Mouse (Mus musculus) neural tube, embryonic 11.5 days (tissue): ENCODE results near the gene Hes7. TPM values are rescaled to one million over a fixed set of nuclear protein-coding genes. Genes with fewer than 3 reads are reported as not detected.

Experiments
- ATAC-seq: fragments of 200-750 bp; cut with Nextera tagmentation; 2 replicates; pipeline ENCODE4 v1.8.0; 2017; ENCODE audit warnings: moderate number of reproducible peaks, mild to moderate bottlenecking, moderate TSS enrichment, moderate library complexity; ENCODE audit not compliant: insufficient read depth, low FRiP score, low TSS enrichment
- DNase-seq: peaks from one replicate; pipeline ENCODE4 v3.0.0-alpha.2; 2015; ENCODE audit warnings: low spot score
- H3K27ac ChIP-seq: fragments of 300-500 bp; sonication (generic); 2 replicates; pipeline ENCODE4 v1.5.1; 2014; ENCODE audit warnings: low read depth, mild to moderate bottlenecking, low read length
- H3K27me3 ChIP-seq: fragments of 300-500 bp; sonication (generic); 2 replicates; pipeline ENCODE4 v1.6.1; 2014; ENCODE audit warnings: mild to moderate bottlenecking, low read length, mixed read lengths; ENCODE audit not compliant: control insufficient read depth, insufficient read depth
- H3K36me3 ChIP-seq: fragments of 300-500 bp; sonication (generic); 2 replicates; pipeline ENCODE4 v1.6.1; 2014; ENCODE audit warnings: mild to moderate bottlenecking, low read length, moderate library complexity, mixed read lengths; ENCODE audit not compliant: control insufficient read depth, insufficient read depth
- H3K4me1 ChIP-seq: fragments of 300-500 bp; sonication (generic); 2 replicates; pipeline ENCODE4 v1.6.1; 2014; ENCODE audit warnings: low read length, mixed read lengths; ENCODE audit not compliant: control insufficient read depth, insufficient read depth
- H3K4me2 ChIP-seq: fragments of 300-500 bp; sonication (generic); 2 replicates; pipeline ENCODE4 v1.6.1; 2014; ENCODE audit warnings: low read depth, mild to moderate bottlenecking, moderate library complexity
- H3K4me3 ChIP-seq: fragments of 300-500 bp; sonication (generic); 2 replicates; pipeline ENCODE4 v1.5.1; 2014; ENCODE audit warnings: low read depth, low read length
- H3K9ac ChIP-seq: fragments of 300-500 bp; sonication (generic); 2 replicates; pipeline ENCODE4 v1.6.1; 2014; ENCODE audit warnings: mild to moderate bottlenecking, low read length
- H3K9me3 ChIP-seq: fragments of 300-500 bp; sonication (generic); 2 replicates; pipeline ENCODE4 v1.6.1; 2016; ENCODE audit warnings: low read length; ENCODE audit not compliant: control insufficient read depth
- WGBS: fragments of 180-500 bp; shearing (Covaris S2); extraction: QIAGEN DNeasy Blood & Tissue Kit; methylation state at CpG from one replicate; pipeline ENCODE4 v1.1.7; 2014; 5-methylcytosine and 5-hydroxymethylcytosine counted together
- polyA plus RNA-seq: library from polyadenylated mRNA; unstranded; fragments of >200 nt; fragmentation: Nextera tagmentation; extraction: Ambion mirVana; gene quantifications from 2 replicates; pipeline ENCODE4 v1.2.1, GENCODE M21; 2014

Hes7 gene
- polyA plus RNA-seq, 1 experiment from 2014 or later, result 0.33 TPM

DNA sequence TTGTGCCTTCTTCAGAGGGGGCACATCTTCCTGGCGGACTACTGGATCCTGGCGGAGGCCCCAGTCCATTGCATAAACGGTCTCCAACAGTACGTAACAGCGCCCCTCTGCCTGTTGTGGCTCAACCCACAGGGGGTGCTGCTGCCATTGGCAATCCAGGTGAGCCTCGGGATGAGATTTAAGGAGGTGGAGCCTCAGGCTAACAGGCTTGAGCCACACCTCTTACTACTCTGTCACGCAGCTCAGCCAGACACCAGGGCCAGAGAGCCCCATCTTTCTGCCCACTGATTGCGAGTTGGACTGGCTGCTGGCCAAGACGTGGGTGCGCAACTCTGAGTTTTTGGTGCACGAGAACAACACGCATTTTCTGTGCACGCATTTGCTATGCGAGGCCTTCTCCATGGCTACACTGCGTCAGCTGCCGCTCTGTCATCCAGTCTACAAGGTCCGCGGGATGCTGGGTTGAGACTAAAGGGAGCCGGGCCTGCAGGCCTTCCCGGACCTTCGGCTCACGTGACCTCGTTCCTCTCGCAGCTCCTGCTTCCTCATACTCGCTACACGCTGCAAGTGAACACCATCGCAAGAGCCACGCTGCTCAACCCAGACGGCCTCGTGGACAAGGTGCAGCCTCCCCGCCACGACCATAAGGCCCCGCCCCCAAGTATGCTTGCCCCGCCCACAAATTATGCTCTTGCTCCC lies 13.9 kb downstream of the Hes7 start:
- Histone ChIP-seq H3K4me1 (no peaks in the 10 kb centered on the region), H3K27me3 (0 out of 2 replicates have a peak, but pooled peaks cover 3% of the 10 kb centered on the region), H3K4me3 (peak overlapping the region; percentile 29), H3K36me3 (no peaks in the 10 kb centered on the region), H3K4me2 (peak overlapping the region; percentile 51), H3K27ac (no peak overlapping the region), H3K9ac (0 out of 2 replicates have a peak overlapping the region, but pooled peaks have one; percentile 8), H3K9me3 (no peaks in the 10 kb centered on the region)
- ATAC-seq (peak; percentile 35), DNase-seq (peak; percentile 60)
- WGBS, result 3% methylated on average over 34 of the region's 34 CpGs

DNA sequence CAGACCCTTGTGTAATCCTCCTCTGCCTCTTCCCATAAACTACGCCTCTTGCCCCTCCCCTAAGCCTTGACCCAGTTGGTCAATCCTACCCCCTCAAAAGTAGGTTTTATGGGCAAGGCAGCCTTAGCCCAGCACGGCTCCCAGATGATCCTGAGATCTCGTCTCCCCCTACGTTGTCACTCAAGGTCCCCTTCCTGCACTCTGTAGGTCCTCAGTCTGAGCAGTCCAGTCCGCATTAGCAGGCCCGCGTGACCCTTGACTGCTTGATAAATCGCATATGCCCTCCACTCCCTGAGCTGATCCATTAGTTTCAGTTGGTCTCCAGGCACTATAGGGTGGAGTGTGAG lies 14.4 kb downstream of the Hes7 start:
- DNase-seq (no peak), ATAC-seq (no peak)
- peak overlapping the region; percentile 29 for H3K4me3 ChIP-seq
- H3K27ac ChIP-seq, result no peak overlapping the region
- peak overlapping the region; percentile 51 for H3K4me2 ChIP-seq
- no peaks in the 10 kb centered on the region for H3K9me3 ChIP-seq
- no peaks in the 10 kb centered on the region for H3K36me3 ChIP-seq
- H3K4me1 ChIP-seq, result no peaks in the 10 kb centered on the region
- 0 out of 2 replicates have a peak, but pooled peaks cover 3% of the 10 kb centered on the region for H3K27me3 ChIP-seq
- WGBS, result 29% methylated on average over 8 of the region's 8 CpGs
- H3K9ac ChIP-seq, result no peak overlapping the region

DNA sequence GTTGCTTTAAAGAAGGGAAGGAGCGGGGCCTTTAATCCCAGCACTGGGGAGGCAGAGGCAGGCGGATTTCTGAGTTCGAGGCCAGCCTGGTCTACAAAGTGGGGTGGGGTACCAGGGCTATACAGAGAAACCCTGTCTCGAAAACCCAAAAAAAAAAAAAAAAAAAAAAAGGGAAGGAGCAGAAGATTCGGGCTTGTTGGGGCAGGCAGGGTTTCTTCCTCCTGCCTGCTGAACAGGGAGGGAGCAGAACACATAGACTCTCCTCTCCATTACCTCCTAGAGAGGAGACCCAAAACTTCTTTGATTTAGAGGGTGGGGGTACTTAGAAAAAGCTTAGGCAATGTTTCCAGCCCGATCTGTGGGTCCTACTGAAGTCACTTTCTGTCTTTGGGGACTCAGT lies 15.2 kb downstream of the Hes7 start:
- H3K9me3 ChIP-seq, result no peaks in the 10 kb centered on the region
- 0 out of 2 replicates have a peak, but pooled peaks cover 3% of the 10 kb centered on the region for H3K27me3 ChIP-seq
- no peak overlapping the region for H3K4me3 ChIP-seq
- H3K27ac ChIP-seq, result no peak overlapping the region
- H3K9ac ChIP-seq, result no peak overlapping the region
- WGBS, result 83% methylated on average over 5 of the region's 6 CpGs
- H3K4me1 ChIP-seq, result no peaks in the 10 kb centered on the region
- H3K36me3 ChIP-seq, result no peaks in the 10 kb centered on the region
- ATAC-seq (no peak), DNase-seq (no peak)
- no peak overlapping the region for H3K4me2 ChIP-seq

DNA sequence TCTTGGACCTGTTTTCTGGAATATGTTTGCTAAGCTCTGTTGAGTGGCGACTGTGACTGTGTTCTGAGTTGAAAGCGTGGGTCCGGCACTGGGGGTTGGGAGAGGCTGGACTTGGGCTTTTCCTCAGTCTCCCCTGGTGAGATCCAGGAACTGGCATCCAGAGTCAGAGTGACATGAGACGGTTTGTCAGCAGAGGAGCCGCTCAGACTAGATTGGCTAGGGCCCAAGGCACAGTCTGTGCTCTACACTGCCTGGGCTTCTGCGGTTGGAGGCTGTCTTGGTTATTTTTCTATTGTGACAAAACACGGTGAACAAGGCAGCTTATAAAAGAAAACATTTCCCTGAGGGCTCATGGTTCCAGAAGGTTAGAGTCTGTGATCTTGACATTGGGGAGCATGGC lies 27.3 kb downstream of the Hes7 start:
- H3K4me1 ChIP-seq, result no peaks in the 10 kb centered on the region
- no peak for DNase-seq
- H3K9ac ChIP-seq, result no peak overlapping the region
- 81% methylated on average over 7 of the region's 7 CpGs for WGBS
- no peak for ATAC-seq
- H3K4me3 ChIP-seq, result no peak overlapping the region
- H3K9me3 ChIP-seq, result no peaks in the 10 kb centered on the region
- H3K4me2 ChIP-seq, result no peak overlapping the region
- H3K27ac ChIP-seq, result no peak overlapping the region
- H3K36me3 ChIP-seq, result no peaks in the 10 kb centered on the region
- H3K27me3 ChIP-seq, result no peaks in the 10 kb centered on the region

DNA sequence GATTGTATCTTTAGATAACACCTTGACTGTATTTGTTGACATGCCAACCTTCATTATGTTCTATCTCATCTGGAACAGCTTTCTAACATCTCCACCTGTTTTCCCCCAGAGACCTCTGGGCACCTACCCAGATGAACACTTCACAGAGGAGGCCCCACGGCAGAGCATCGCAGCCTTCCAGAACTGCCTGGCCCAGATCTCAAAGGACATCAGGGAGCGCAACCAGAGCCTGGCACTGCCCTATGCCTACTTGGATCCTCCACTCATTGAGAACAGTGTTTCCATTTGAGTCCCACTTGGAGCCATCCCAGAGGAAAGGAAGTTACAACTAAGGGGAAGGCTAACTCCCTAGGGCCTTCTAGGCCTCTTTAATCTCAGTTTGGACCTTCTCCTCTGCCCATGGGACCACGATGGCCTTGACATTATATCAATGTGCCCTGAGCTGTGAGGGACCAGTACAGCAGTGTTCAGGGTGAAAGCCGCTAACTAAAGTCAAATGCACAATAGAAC lies 28.3 kb downstream of the Hes7 start:
- Histone ChIP-seq H3K4me2 (no peak overlapping the region), H3K9me3 (no peaks in the 10 kb centered on the region), H3K4me1 (no peaks in the 10 kb centered on the region), H3K4me3 (no peak overlapping the region), H3K36me3 (no peaks in the 10 kb centered on the region), H3K27ac (no peak overlapping the region), H3K9ac (no peak overlapping the region), H3K27me3 (no peaks in the 10 kb centered on the region)
- WGBS, result 88% methylated on average over 5 of the region's 5 CpGs
- ATAC-seq, result no peak
- DNase-seq, result no peak

DNA sequence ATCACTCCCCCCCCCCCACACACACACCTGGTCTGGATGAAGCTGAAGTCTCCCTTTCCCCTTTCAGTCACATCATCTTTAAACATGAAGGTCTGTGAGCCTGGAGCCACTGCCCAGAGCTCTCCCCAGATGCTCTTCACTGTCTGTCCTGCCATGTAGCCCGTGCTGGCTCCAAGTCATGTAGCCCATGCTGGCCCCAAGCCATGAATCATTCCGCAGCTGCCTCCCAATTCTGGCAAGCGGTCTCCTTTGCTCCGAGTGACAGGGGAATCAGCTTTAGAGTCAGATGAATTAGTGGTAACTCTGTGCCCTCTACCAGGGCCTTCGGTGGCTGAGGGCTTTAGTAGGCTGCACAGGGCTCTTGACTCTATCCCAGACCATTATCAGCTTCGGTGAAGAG lies 29.5 kb downstream of the Hes7 start:
- 84% methylated on average over 6 of the region's 6 CpGs for WGBS
- ATAC-seq (no peak), DNase-seq (no peak)
- Histone ChIP-seq H3K4me3 (no peak overlapping the region), H3K4me1 (no peaks in the 10 kb centered on the region), H3K27me3 (no peaks in the 10 kb centered on the region), H3K27ac (no peak overlapping the region), H3K9ac (no peak overlapping the region), H3K36me3 (no peaks in the 10 kb centered on the region), H3K4me2 (no peak overlapping the region), H3K9me3 (no peaks in the 10 kb centered on the region)

DNA sequence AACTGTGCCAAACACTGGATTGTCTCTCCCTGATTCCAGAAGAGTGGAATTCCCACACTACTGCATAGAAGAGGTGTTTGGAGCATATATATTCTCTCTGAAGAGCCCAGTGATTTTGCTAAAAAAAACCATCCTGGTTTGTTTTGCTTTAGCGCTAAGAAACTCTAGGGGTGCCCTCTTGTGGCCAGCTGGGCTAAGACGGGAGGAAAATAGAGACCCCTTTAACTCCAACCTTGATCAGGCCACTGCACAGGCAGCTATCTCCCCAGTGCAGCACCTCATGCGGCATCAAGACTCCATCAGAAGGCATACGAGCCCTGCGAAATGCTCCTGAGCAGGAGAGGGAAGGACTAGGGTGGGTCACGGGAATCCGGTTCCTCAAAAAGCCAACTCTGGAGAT lies 30.2 kb downstream of the Hes7 start:
- no peak overlapping the region for H3K27ac ChIP-seq
- 8% methylated on average over 7 of the region's 7 CpGs for WGBS
- H3K36me3 ChIP-seq, result no peaks in the 10 kb centered on the region
- no peaks in the 10 kb centered on the region for H3K9me3 ChIP-seq
- 0 out of 2 replicates have a peak overlapping the region, but pooled peaks have one; percentile 25 for H3K4me2 ChIP-seq
- H3K27me3 ChIP-seq, result no peaks in the 10 kb centered on the region
- peak; percentile 76 for DNase-seq
- no peaks in the 10 kb centered on the region for H3K4me1 ChIP-seq
- H3K4me3 ChIP-seq, result no peak overlapping the region
- ATAC-seq, result no peak
- no peak overlapping the region for H3K9ac ChIP-seq

DNA sequence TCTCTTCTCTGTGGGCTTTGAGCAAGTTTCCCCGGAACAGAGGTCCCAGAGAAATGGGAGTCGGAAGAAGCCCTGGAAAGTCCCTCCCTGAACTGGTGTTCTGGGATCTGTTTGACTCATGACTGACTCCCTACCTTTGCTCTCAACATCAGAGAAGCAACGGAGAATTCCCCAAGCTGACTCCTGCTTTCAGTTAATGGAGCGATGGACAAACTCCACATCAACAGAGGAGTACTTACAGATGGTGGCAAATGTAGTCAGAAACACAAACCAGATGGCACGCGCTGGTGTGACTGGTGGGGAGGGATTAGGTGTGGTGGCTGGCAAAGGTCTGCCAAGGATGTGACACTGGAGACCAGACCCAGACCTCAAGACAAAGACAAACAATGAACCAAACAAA lies 30.8 kb downstream of the Hes7 start:
- Histone ChIP-seq H3K4me3 (no peak overlapping the region), H3K9ac (no peak overlapping the region), H3K9me3 (no peaks in the 10 kb centered on the region), H3K4me2 (no peak overlapping the region), H3K36me3 (no peaks in the 10 kb centered on the region), H3K27ac (no peak overlapping the region), H3K27me3 (no peaks in the 10 kb centered on the region), H3K4me1 (no peaks in the 10 kb centered on the region)
- ATAC-seq (no peak), DNase-seq (no peak)
- WGBS, result 73% methylated on average over 6 of the region's 6 CpGs

DNA sequence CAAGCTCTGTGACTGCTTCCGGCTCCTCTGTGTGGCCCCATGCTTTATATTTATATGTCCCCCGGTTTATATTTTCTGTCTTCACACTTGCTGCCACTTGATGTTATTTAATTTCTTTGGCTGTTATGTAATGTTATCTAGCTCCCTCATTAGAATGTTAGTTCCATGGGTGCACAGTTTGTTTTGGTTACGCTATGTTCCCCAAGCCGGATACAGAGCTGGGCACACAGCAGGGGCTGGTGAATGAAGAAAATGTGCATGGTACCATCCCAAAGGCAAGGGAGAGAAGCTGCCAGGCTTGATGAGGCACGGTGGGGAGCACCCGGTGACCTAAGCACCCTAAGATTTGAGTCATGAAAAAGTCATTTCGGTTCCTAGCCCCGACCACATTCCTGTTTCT lies 33.6 kb downstream of the Hes7 start:
- Histone ChIP-seq H3K4me3 (no peak overlapping the region), H3K9me3 (no peaks in the 10 kb centered on the region), H3K27me3 (peaks cover 16% of the 10 kb centered on the region), H3K9ac (no peak overlapping the region), H3K4me2 (no peak overlapping the region), H3K27ac (no peak overlapping the region), H3K36me3 (no peaks in the 10 kb centered on the region), H3K4me1 (peaks cover 4% of the 10 kb centered on the region; the same call in 1 of the 2 replicates)
- ATAC-seq (no peak), DNase-seq (no peak)
- 85% methylated on average over 8 of the region's 8 CpGs for WGBS
